Mouse (Mus musculus) right cerebral cortex, adult 2 months (tissue): ENCODE results near the gene Obsl1.

Experiments
- DNase-seq, 2 experiments: peaks; one replicate each; pipeline ENCODE4 v3.0.0; 2021 to 2022; ENCODE audit warnings: low spot score in 2 of 2

Gene Obsl1

GRCm38 (mm10) chr1:75455433-75455832, 50.8 kb downstream of the Obsl1 start:
- no peak for DNase-seq

DNA sequence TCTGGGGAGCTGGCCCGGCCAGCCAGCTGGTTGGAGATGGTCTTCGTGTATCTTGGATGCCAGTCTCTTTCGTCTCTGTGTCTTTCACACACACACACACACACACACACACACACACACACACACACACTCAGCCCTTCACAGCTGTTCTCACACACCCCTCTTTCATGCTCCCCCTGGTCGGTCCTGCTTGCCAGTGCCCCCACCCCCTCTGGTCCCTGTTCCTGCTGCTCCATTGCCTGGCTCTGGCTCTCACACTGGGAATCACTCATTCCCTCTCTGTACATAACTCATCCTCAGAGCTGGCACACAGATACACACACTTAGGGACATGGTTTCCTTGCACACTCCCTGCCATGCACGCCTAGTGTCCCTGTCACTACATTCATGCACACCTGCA, 54.4 kb downstream of the Obsl1 start:
- no peak for DNase-seq

GRCm38 (mm10) chr1:75450314-75451005, 55.8 kb downstream of the Obsl1 start, which contains the start of gene Asic4:
Gene Asic4, plus strand, starts transcription at chr1:75450436.
- DNase-seq = no peak

- DNase-seq = no peak
These were observed 56.7 kb downstream of the Obsl1 start for GRCm38 (mm10) chr1:75449377-75450135.

GRCm38 (mm10) chr1:75448937-75449336, 57.3 kb downstream of the Obsl1 start:
- DNase-seq = no peak

DNA sequence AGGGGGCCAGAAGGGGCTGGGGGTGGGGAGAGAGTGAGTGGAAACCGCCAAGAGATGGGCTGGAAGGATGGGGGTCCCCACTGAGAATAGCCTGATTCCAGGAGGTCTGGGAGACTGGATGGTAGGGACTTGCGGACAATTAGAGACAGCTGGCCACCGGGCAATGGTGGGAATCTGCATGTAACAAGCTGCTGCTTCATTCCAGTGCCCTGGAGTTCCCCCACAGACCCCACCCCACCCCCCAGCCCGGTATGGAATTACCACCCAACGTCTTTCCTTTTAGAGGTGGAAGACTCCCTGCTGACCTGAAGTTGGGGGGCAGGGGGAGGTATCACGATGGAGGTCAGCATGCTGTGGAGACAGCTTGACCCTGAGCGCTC, 58.2 kb downstream of the Obsl1 start:
- no peak for DNase-seq

GRCm38 (mm10) chr1:75447265-75448051, 58.8 kb downstream of the Obsl1 start:
- no peak for DNase-seq

GRCm38 (mm10) chr1:75446656-75447055, 59.6 kb downstream of the Obsl1 start:
- no peak for DNase-seq

DNA sequence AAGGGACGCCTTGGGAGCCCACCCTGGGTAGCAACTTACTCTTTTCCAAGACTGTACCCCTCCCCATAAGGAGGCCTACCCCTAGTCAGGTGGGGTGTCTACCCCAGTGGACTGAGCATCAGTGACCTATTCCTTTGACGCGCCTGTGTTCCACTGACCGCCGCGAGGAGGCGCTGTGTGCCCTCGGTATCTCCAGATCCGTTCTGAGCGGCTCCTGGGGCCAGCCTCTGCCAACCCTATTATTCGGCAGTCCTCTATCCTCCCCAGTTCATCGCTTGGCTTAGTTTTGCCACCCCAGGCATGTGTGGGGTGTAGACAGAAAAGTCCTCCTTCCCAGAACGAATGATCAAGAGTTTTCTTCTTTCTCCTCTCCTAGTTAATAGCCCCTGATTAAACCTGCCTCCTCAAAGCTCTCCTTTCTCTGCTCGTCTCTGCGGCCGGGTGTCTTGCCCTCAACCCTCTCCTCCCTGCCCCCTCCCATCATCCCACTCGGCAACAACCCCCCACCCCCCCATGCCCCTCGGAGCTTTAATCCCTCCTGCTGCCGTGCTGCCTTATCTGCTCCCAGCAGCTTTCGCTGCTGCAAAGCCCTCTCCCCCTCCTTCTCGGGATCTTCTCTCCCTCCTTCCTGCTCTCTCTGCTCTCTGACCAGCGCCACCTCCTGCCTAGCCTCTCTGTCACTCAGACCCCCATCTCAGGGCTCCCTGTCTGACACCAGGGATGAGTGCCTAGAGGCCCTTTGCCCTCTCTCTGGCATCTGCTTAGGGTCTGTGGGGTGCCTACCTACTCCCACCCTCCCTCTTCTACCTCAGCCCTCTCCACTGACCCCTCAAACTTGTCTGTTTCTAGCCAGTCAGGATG, 60.3 kb downstream of the Obsl1 start:
- DNase-seq = peak; percentile 73 to 80

- peak; percentile 61 to 67 for DNase-seq
These were observed 61.0 kb downstream of the Obsl1 start for GRCm38 (mm10) chr1:75445141-75445701.

DNA sequence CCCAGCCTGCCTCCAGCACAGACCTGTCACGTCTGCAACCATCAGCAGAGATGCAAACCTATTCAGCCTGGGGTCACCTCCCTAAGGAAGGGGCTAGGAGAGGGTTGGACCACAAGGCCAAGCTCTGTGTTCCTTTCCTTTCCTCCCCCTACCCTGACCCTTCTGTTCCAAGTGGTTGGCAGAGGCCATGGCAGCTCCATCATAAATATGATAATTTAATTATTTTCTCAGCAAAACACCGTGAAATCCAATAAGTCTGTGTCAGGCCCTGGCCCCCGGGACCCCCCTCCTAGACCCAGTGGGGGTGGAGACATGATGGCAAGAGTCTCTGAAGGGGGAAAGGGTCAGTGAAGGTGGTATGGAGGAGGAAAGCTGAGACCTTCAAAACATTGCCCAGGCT, 62.0 kb downstream of the Obsl1 start:
- DNase-seq = no peak

GRCm38 (mm10) chr1:75443247-75444024, 62.8 kb downstream of the Obsl1 start:
- DNase-seq = no peak

DNA sequence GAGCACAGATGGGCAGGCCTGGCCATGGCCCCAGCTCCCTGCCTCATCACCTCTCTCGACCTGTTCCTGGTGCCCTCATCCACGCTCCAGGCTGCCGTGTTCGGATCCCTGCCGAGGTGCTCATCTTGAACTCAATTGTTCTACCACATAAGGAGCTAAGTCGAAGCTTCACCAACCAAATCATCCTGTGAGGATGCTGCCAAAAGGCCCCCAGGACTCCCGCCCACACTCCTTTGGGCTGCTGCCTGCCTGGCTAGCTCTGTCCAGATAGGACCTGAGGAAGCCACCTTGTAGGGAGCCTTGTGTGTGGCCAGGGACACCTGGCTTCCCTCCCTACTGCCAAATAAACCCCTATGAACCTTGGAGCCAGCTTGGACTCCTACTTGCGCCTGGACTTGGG, 63.4 kb downstream of the Obsl1 start:
- no peak for DNase-seq

DNA sequence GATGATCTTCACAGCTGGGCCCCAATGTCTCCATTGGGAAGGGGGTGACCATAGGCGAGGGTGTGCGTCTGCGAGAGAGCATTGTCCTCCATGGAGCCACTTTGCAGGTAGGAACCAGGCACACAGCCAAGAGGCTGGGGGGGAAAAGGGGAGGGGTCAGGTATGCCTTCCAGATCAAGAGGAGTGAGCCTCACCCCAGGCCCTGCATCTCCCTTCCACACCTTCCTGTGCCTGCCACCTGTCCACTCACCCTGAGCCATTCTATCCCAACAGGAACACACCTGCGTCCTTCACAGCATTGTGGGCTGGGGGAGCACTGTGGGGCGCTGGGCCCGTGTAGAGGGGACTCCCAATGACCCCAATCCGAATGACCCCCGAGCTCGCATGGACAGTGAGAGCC, 64.1 kb downstream of the Obsl1 start:
- no peak for DNase-seq

GRCm38 (mm10) chr1:75441471-75441996, 64.7 kb downstream of the Obsl1 start:
- no peak for DNase-seq

DNA sequence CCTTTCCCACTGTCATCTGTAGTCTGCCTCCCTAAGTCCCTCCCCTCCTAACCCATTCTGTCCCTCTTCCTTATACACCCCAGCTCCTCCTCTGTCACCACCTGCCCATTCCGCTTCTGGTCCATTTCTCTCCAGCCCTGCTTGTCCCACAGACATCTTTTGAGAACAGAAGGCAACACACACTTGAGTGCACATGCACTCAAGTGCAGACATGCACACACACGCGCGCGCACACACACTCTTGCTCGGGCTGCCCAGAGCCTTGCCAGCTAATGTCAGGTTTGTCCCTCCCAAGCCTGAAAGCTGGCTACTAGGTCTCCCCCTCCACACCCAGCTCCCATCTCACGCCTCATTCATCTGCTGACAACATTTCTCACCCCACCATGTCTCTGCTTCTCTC, 65.6 kb downstream of the Obsl1 start:
- DNase-seq = no peak

- no peak for DNase-seq
These were observed 67.5 kb downstream of the Obsl1 start for GRCm38 (mm10) chr1:75438782-75439181.

- DNase-seq = peak; percentile 89 to 92
These were observed 70.5 kb downstream of the Obsl1 start, which contains the start of gene Gmppa for GRCm38 (mm10) chr1:75435475-75436328. Gene Gmppa, plus strand, starts transcription at chr1:75435930.
